16 mouse cellular contexts compared by ENCODE assay signal in genomic region chr10:39490349-39491121, GRCm38 (mm10).
DNase-seq lines count a peak whose midpoint lies in the region; ATAC-seq and TF ChIP-seq lines count a peak whose summit lies in the region.
"Had no signal": no experiment of that assay in that cellular context is flagged by ENCODE, and none has a peak within 500 bp of the region (broad histone marks: within the 10 kb centered on the region; RNA-seq: fewer than 3 reads in every experiment).

No protein-coding gene starts in this region.

- H3K9ac ChIP-seq in forebrain, embryonic 12.5 days: no peak overlapping the region
- H3K9ac ChIP-seq in forebrain, embryonic 11.5 days (ENCODE audit: low read length): no peak overlapping the region
- no peak overlapping the region for H3K9ac ChIP-seq in lung, embryonic 14.5 days
- no peak overlapping the region for H3K9ac ChIP-seq in neural tube, embryonic 14.5 days (replicated peaks; ENCODE audit: low read depth, low read length)
- H3K9ac ChIP-seq in midbrain, embryonic 15.5 days: no peak overlapping the region
- H3K9ac ChIP-seq: heart, embryonic 13.5 days; limb, embryonic 12.5 days; lung, embryonic 15.5 days had no signal

- H3K27ac ChIP-seq in forebrain, embryonic 12.5 days: peak overlapping the region; percentile 26; the same call in 1 of the 2 replicates
- H3K27ac ChIP-seq in forebrain, embryonic 11.5 days (ENCODE audit: low read depth, low read length): no peak overlapping the region
- peak overlapping the region; percentile 42; the same call in 1 of the 2 replicates for H3K27ac ChIP-seq in lung, embryonic 14.5 days (ENCODE audit: low read depth)
- H3K27ac ChIP-seq in neural tube, embryonic 14.5 days (ENCODE audit: low read depth, low read length): peak overlapping the region; percentile 39; the same call in 1 of the 2 replicates
- H3K27ac ChIP-seq in midbrain, embryonic 15.5 days: no peak overlapping the region
- H3K27ac ChIP-seq: heart, embryonic 13.5 days; limb, embryonic 12.5 days; lung, embryonic 15.5 days had no signal

- H3K9me3 ChIP-seq in forebrain, embryonic 12.5 days: no peaks in the 10 kb centered on the region
- no peaks in the 10 kb centered on the region for H3K9me3 ChIP-seq in forebrain, embryonic 11.5 days (ENCODE audit: control insufficient read depth, low read length)
- H3K9me3 ChIP-seq in lung, embryonic 14.5 days (ENCODE audit: low read depth, low read length): no peaks in the 10 kb centered on the region
- no peaks in the 10 kb centered on the region for H3K9me3 ChIP-seq in neural tube, embryonic 14.5 days (ENCODE audit: control insufficient read depth, low read length)
- no peaks in the 10 kb centered on the region for H3K9me3 ChIP-seq in midbrain, embryonic 15.5 days
- H3K9me3 ChIP-seq: G1E; heart, embryonic 13.5 days; lung, embryonic 15.5 days had no signal

- 81% methylated on average over 9 of the region's 9 CpGs for WGBS in forebrain, embryonic 12.5 days
- 86% methylated on average over 9 of the region's 9 CpGs for WGBS in forebrain, embryonic 11.5 days
- 41% methylated on average over 9 of the region's 9 CpGs for WGBS in lung, embryonic 14.5 days
- WGBS in neural tube, embryonic 14.5 days: 59% methylated on average over 9 of the region's 9 CpGs
- 81% methylated on average over 9 of the region's 9 CpGs for WGBS in midbrain, embryonic 15.5 days

- H3K27me3 ChIP-seq in forebrain, embryonic 12.5 days: no peaks in the 10 kb centered on the region
- H3K27me3 ChIP-seq in forebrain, embryonic 11.5 days (ENCODE audit: control insufficient read depth, insufficient read depth, low read length): no peaks in the 10 kb centered on the region
- H3K27me3 ChIP-seq in lung, embryonic 14.5 days (ENCODE audit: insufficient read depth, low read length): no peaks in the 10 kb centered on the region
- H3K27me3 ChIP-seq in neural tube, embryonic 14.5 days (ENCODE audit: control insufficient read depth, insufficient read depth, low read length): no peaks in the 10 kb centered on the region
- no peaks in the 10 kb centered on the region for H3K27me3 ChIP-seq in midbrain, embryonic 15.5 days (replicated peaks)
- H3K27me3 ChIP-seq: heart, embryonic 13.5 days; limb, embryonic 12.5 days; lung, embryonic 15.5 days had no signal

- H3K4me2 ChIP-seq in forebrain, embryonic 12.5 days: no peak overlapping the region
- H3K4me2 ChIP-seq in forebrain, embryonic 11.5 days (ENCODE audit: low read depth, low read length, severe bottlenecking): no peak overlapping the region
- no peak overlapping the region for H3K4me2 ChIP-seq in lung, embryonic 14.5 days
- no peak overlapping the region for H3K4me2 ChIP-seq in neural tube, embryonic 14.5 days (ENCODE audit: low read depth, low read length)
- no peak overlapping the region for H3K4me2 ChIP-seq in midbrain, embryonic 15.5 days
- H3K4me2 ChIP-seq: heart, embryonic 13.5 days; limb, embryonic 12.5 days; lung, embryonic 15.5 days had no signal

- peaks cover 43% of the 10 kb centered on the region for H3K4me1 ChIP-seq in forebrain, embryonic 12.5 days
- peaks cover 21% of the 10 kb centered on the region for H3K4me1 ChIP-seq in forebrain, embryonic 11.5 days (replicated peaks; ENCODE audit: control insufficient read depth, insufficient read depth, low read length)
- peaks cover 32% of the 10 kb centered on the region; the same call in 1 of the 2 replicates for H3K4me1 ChIP-seq in lung, embryonic 14.5 days (ENCODE audit: insufficient read depth)
- H3K4me1 ChIP-seq in neural tube, embryonic 14.5 days (ENCODE audit: control insufficient read depth, insufficient read depth, low read length): peaks cover 27% of the 10 kb centered on the region
- peaks cover 29% of the 10 kb centered on the region for H3K4me1 ChIP-seq in midbrain, embryonic 15.5 days

- no peak for TF ChIP-seq CTCF in lung, embryonic 14.5 days (IDR thresholded peaks at IDR 0.05; ENCODE audit: low read depth)

- no peak overlapping the region for H3K4me3 ChIP-seq in forebrain, embryonic 12.5 days (replicated peaks)
- H3K4me3 ChIP-seq in forebrain, embryonic 11.5 days (ENCODE audit: low read depth, low read length): no peak overlapping the region
- no peak overlapping the region for H3K4me3 ChIP-seq in lung, embryonic 14.5 days (ENCODE audit: low read depth, low read length)
- no peak overlapping the region for H3K4me3 ChIP-seq in neural tube, embryonic 14.5 days (ENCODE audit: low read depth, low read length)
- H3K4me3 ChIP-seq in midbrain, embryonic 15.5 days: no peak overlapping the region
- H3K4me3 ChIP-seq: heart, embryonic 13.5 days; limb, embryonic 12.5 days; lung, embryonic 15.5 days had no signal

- no peak for ATAC-seq in forebrain, embryonic 12.5 days (ENCODE audit: low FRiP score)
- no peak for ATAC-seq in forebrain, embryonic 11.5 days (replicated peaks; ENCODE audit: low FRiP score)
- peak; percentile 30 for ATAC-seq in lung, embryonic 14.5 days (ENCODE audit: insufficient read depth)
- ATAC-seq in granulocyte monocyte progenitor cell, adult 5-6 weeks (replicated peaks; ENCODE audit: poor library complexity, severe bottlenecking): peak; percentile 36; the same call in 1 of the 2 replicates
- no peak for ATAC-seq in neural tube, embryonic 14.5 days (ENCODE audit: low read depth)
- ATAC-seq in midbrain, embryonic 15.5 days (replicated peaks): no peak
- ATAC-seq: inflammation-experienced regulatory T-cells, adult 6 months had no signal

- no peaks in the 10 kb centered on the region; the same call in 1 of the 2 replicates for H3K36me3 ChIP-seq in forebrain, embryonic 12.5 days (replicated peaks)
- H3K36me3 ChIP-seq in forebrain, embryonic 11.5 days (ENCODE audit: control insufficient read depth, insufficient read depth, low read length): no peaks in the 10 kb centered on the region
- H3K36me3 ChIP-seq in lung, embryonic 14.5 days (ENCODE audit: insufficient read depth): no peaks in the 10 kb centered on the region
- no peaks in the 10 kb centered on the region for H3K36me3 ChIP-seq in neural tube, embryonic 14.5 days (ENCODE audit: control insufficient read depth, insufficient read depth, low read length)
- H3K36me3 ChIP-seq in midbrain, embryonic 15.5 days (replicated peaks): no peaks in the 10 kb centered on the region
- H3K36me3 ChIP-seq: limb, embryonic 12.5 days; lung, embryonic 15.5 days had no signal

- DNase-seq in forebrain, embryonic 11.5 days (ENCODE audit: low spot score): no peak
- no peak for DNase-seq in lung, embryonic 14.5 days
- DNase-seq in lung, postnatal 14 days: no peak
- DNase-seq in retina, postnatal 1 day: no peak
- DNase-seq: cerebellum, adult 9-11 months; midbrain, embryonic 14.5 days; right cerebral cortex, postnatal 4 days had no signal

Comparison
In these comparisons a context has a peak if more than half of its experiments do, and no peak if none do; other contexts are left out.
1. H3K27ac ChIP-seq: peak in forebrain, embryonic 12.5 days (single experiment), lung, embryonic 14.5 days (single experiment) and neural tube, embryonic 14.5 days (single experiment); none in forebrain, embryonic 11.5 days (single experiment) and midbrain, embryonic 15.5 days (single experiment).
2. ATAC-seq: peak in lung, embryonic 14.5 days (single experiment) and granulocyte monocyte progenitor cell, adult 5-6 weeks (single experiment); none in forebrain, embryonic 12.5 days (single experiment), forebrain, embryonic 11.5 days (single experiment), neural tube, embryonic 14.5 days (single experiment) and midbrain, embryonic 15.5 days (single experiment).